Mouse (Mus musculus) cerebellum, adult 2 months (tissue): ENCODE results near the gene Ube2cbp.

ENCODE experiments used
- CTCF ChIP-seq: fragments of 200-500 bp; IDR thresholded peaks from 2 replicates; pipeline ENCODE4 v1.5.1; 2011; ENCODE audit warnings: low read depth, mild to moderate bottlenecking, control low read depth, low read length, moderate library complexity, borderline replicate concordance; ENCODE audit not compliant: insufficient read depth
- POLR2A ChIP-seq: fragments of 200-500 bp; IDR thresholded peaks from 2 replicates; pipeline ENCODE4 v1.6.1; 2011; ENCODE audit warnings: low read length, control low read depth, borderline replicate concordance; ENCODE audit not compliant: insufficient read depth

DNA sequence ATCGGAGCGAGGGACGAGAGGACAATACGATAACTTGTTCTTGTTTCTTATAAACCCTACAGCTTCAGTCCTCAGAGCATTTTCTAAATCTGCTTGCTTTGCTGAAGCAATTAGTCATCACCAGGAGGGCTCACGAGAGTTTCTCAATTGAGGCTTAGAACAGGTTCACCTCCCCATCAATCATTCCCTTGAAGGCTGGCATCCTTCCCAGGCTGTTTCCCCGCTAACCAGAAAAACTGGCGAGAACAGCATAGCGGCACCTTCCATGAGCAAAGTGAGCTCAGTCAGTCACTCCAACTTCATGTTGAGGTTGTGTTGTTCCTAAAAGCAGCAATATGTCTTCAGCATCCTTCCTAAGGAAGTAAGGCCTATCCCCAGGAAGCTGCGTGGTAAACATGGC lies 104.2 kb downstream of the Ube2cbp start:
- TF ChIP-seq POLR2A: no peak
- TF ChIP-seq CTCF: no peak
